Mouse (Mus musculus): ENCODE data around the gene Alox12b. TPM values are rescaled to one million over a fixed set of nuclear protein-coding genes. Genes with fewer than 3 reads are reported as not detected.
A peak's percentile ranks its signal among the peaks of the same experiment; 100 is the strongest.

Gene Alox12b
- polyA plus RNA-seq, 1 experiment from 2014 or later = not detected

DNA sequence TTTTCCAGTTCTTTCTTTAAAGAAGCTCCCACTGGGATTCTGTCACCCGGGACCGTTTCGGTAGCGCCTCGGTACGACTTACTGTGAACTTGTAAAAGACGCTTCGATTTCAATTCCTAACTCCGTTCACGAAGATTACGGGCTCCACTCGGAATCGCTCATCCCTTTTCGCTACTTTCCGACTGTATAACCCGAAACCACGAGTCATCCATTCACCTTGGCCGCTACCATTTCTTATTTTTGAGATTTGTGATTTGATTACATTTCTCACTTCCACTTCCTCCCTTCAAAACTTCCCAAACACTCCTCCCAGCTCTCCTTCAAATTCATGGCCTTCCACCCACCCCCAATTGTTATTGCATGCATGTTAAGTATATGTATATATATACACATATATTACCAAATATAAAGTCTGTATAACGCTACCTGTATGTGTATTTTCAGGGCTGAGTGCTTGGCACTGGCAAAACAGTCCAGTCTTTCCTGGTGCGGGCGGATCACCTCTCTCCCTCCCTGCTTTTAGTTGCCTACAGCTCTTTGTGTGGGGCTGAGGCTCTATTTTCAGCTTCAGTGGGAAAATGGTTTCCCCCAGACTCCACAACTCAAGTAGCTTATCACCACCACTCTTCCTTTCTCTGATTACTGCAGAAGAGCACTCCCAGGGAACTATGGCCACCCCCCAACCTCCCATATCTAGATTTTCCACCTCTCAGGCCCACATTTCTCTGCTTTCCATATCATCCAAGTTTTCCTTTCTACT lies 45.6 kb upstream of the Alox12b start:
- H3K4me1 ChIP-seq (ENCODE audit: insufficient read depth) = peaks cover 13% of the 10 kb centered on the region; the same call in 1 of the 2 replicates
- 0 out of 2 replicates have a peak, but pooled peaks cover 3% of the 10 kb centered on the region for H3K27me3 ChIP-seq (ENCODE audit: insufficient read depth, low read length)
- ATAC-seq = peak; percentile 7; the same call in 1 of the 2 replicates
- H3K27ac ChIP-seq (ENCODE audit: low read depth) = no peak overlapping the region
- TF ChIP-seq EP300 (IDR thresholded peaks at IDR 0.05; ENCODE audit: low read depth) (no peak), CTCF (IDR thresholded peaks at IDR 0.05; ENCODE audit: low read depth) (no peak)
- H3K9me3 ChIP-seq (ENCODE audit: low read length) = no peaks in the 10 kb centered on the region
- DNase-seq = no peak
- 12% methylated on average over 21 of the region's 21 CpGs for WGBS (ENCODE audit: insufficient replicate concordance)
- 0 out of 2 replicates have a peak overlapping the region, but pooled peaks have one; percentile 3 for H3K9ac ChIP-seq (replicated peaks)
- peak overlapping the region; percentile 57 for H3K4me2 ChIP-seq (ENCODE audit: low read depth, low read length)
- peaks cover 35% of the 10 kb centered on the region for H3K36me3 ChIP-seq (replicated peaks; ENCODE audit: insufficient read depth, low read length)
- peak overlapping the region; percentile 27 for H3K4me3 ChIP-seq (ENCODE audit: low read depth, low read length)

DNA sequence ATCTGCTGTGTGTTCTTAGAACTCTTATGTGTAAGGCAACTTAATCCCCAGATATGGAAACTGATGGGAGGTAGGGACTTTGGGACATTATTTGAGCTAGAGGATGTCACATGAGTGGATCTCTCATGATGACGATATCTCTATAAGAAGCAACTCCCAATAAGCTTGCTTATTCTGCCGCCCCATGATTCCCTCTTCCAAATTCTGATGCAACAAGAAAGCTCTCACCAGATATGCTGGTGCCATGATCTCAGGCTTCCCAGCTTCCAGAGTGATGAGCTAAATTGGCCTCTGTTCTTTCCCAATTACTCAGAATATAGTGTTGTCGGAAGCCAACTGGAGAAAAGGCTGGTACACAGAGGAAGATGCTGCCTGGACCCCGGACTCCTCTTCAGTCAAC lies 44.9 kb upstream of the Alox12b start:
- Histone ChIP-seq H3K4me1 (ENCODE audit: insufficient read depth) (peaks cover 14% of the 10 kb centered on the region; the same call in 1 of the 2 replicates), H3K27ac (ENCODE audit: low read depth) (no peak overlapping the region), H3K9ac (replicated peaks) (no peak overlapping the region), H3K9me3 (ENCODE audit: low read length) (no peaks in the 10 kb centered on the region), H3K27me3 (ENCODE audit: insufficient read depth, low read length) (0 out of 2 replicates have a peak, but pooled peaks cover 3% of the 10 kb centered on the region), H3K4me2 (ENCODE audit: low read depth, low read length) (peak overlapping the region; percentile 57; the same call in 1 of the 2 replicates), H3K36me3 (replicated peaks; ENCODE audit: insufficient read depth, low read length) (peaks cover 28% of the 10 kb centered on the region), H3K4me3 (ENCODE audit: low read depth, low read length) (no peak overlapping the region)
- TF ChIP-seq CTCF (IDR thresholded peaks at IDR 0.05; ENCODE audit: low read depth) (no peak), EP300 (IDR thresholded peaks at IDR 0.05; ENCODE audit: low read depth) (no peak)
- ATAC-seq (no peak), DNase-seq (no peak)
- 49% methylated on average over 4 of the region's 4 CpGs for WGBS (ENCODE audit: insufficient replicate concordance)

DNA sequence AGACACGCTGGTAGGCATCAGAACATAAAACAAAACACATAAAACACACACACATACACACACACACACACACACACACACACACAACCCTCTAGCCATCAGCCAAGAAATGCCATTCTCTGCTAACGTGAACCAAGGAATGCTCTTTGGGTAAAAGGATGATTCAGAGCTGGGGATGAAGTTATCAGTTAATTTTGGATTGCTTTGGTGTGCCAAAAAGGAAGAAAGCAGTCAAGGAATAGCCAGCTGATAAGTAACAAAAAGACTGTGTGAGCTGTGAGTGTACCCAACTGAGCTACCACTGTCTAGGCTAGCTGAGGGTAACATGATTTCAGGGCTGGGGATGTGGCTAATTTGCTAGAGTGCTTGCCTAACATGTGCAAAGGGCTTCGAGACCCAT lies 42.8 kb upstream of the Alox12b start:
- peaks cover 25% of the 10 kb centered on the region for H3K4me1 ChIP-seq (ENCODE audit: insufficient read depth)
- TF ChIP-seq CTCF (IDR thresholded peaks at IDR 0.05; ENCODE audit: low read depth) = no peak
- no peak for TF ChIP-seq EP300 (IDR thresholded peaks at IDR 0.05; ENCODE audit: low read depth)
- H3K4me3 ChIP-seq (ENCODE audit: low read depth, low read length) = no peak overlapping the region
- H3K9me3 ChIP-seq (ENCODE audit: low read length) = no peaks in the 10 kb centered on the region
- WGBS (ENCODE audit: insufficient replicate concordance) = 56% methylated on average over 3 of the region's 3 CpGs
- H3K27me3 ChIP-seq (ENCODE audit: insufficient read depth, low read length) = 0 out of 2 replicates have a peak, but pooled peaks cover 3% of the 10 kb centered on the region
- H3K36me3 ChIP-seq (replicated peaks; ENCODE audit: insufficient read depth, low read length) = peaks cover 7% of the 10 kb centered on the region
- no peak for ATAC-seq
- H3K9ac ChIP-seq (replicated peaks) = no peak overlapping the region
- no peak overlapping the region for H3K4me2 ChIP-seq (ENCODE audit: low read depth, low read length)
- DNase-seq = no peak
- no peak overlapping the region for H3K27ac ChIP-seq (ENCODE audit: low read depth)

DNA sequence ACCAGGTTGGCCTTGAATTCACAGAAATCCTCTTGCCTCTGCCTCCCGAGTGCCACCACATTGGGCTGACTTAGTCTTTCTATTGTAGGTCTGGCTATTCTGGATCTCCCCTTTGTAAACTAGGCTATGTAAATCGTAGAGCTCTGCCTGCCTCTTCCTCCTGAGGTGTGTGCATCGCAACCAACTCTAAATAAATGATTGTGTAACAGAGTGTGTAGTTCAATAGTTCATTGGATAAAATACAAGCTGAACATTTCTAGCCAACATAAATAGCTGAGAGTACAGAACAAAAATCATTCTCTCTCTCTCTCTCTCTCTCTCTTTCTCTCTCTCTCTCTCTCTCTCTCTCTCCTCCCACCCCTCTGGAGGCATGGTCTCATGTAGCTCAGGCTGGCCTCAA lies 42.2 kb upstream of the Alox12b start:
- no peak overlapping the region for H3K27ac ChIP-seq (ENCODE audit: low read depth)

DNA sequence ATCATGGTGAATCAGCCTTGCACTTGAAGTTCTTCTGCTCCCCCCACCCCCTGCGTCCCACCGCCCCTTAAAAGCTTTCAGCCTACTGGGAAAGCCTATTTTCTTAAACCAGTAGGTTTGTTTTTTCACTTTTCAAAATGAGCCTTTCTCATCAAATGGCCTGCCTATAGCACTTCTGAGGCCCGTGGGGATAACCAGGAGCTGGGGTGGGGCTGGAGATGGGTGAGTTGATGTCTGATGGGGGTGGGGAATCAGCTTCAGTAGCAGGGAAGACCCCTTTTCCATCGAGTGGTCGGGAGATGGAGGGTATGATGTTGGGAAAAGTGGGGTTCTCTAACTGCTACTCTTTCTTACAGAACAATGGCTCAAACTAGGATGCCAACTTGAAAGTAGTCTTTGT lies 39.9 kb upstream of the Alox12b start:
- Histone ChIP-seq H3K9ac (replicated peaks) (no peak overlapping the region), H3K36me3 (replicated peaks; ENCODE audit: insufficient read depth, low read length) (no peaks in the 10 kb centered on the region), H3K27ac (ENCODE audit: low read depth) (no peak overlapping the region), H3K27me3 (ENCODE audit: insufficient read depth, low read length) (peaks cover 20% of the 10 kb centered on the region), H3K4me3 (ENCODE audit: low read depth, low read length) (no peak overlapping the region), H3K9me3 (ENCODE audit: low read length) (no peaks in the 10 kb centered on the region), H3K4me1 (ENCODE audit: insufficient read depth) (peaks cover 39% of the 10 kb centered on the region), H3K4me2 (ENCODE audit: low read depth, low read length) (peak overlapping the region; percentile 98)
- 53% methylated on average over 5 of the region's 5 CpGs for WGBS (ENCODE audit: insufficient replicate concordance)
- DNase-seq (peak; percentile 11), ATAC-seq (no peak)
- TF ChIP-seq CTCF (IDR thresholded peaks at IDR 0.05; ENCODE audit: low read depth) (no peak), EP300 (IDR thresholded peaks at IDR 0.05; ENCODE audit: low read depth) (no peak)

More for the DNA sequence above, 42.2 kb upstream of the Alox12b start:
- Histone ChIP-seq H3K4me3 (ENCODE audit: low read depth, low read length) (no peak overlapping the region), H3K9ac (replicated peaks) (no peak overlapping the region), H3K4me2 (ENCODE audit: low read depth, low read length) (no peak overlapping the region), H3K9me3 (ENCODE audit: low read length) (no peaks in the 10 kb centered on the region), H3K4me1 (ENCODE audit: insufficient read depth) (peaks cover 27% of the 10 kb centered on the region), H3K36me3 (replicated peaks; ENCODE audit: insufficient read depth, low read length) (peaks cover under 1% of the 10 kb centered on the region), H3K27me3 (ENCODE audit: insufficient read depth, low read length) (0 out of 2 replicates have a peak, but pooled peaks cover 3% of the 10 kb centered on the region)
- no peak for ATAC-seq
- WGBS (ENCODE audit: insufficient replicate concordance) = 60% methylated on average over 3 of the region's 3 CpGs
- DNase-seq = no peak
- TF ChIP-seq CTCF (IDR thresholded peaks at IDR 0.05; ENCODE audit: low read depth) (no peak), EP300 (IDR thresholded peaks at IDR 0.05; ENCODE audit: low read depth) (no peak)

Data from liver, postnatal 0 days (tissue).